Mouse (Mus musculus) layer of hippocampus, postnatal 14 days (tissue): ENCODE results near the gene Gja10. TPM values are rescaled to one million over a fixed set of nuclear protein-coding genes. Genes with fewer than 3 reads are reported as not detected.

Source experiments
- DNase-seq, 2 experiments: peaks; one replicate each; pipeline ENCODE4 v3.0.0; 2021 to 2022; ENCODE audit warnings: low spot score in 2 of 2, mixed read lengths in 1 of 2
- total RNA-seq, 2 experiments: library from RNA; stranded (reverse); gene quantifications; 2 replicates each; pipeline ENCODE4 v1.2.3; 2021

The Gja10 gene
- total RNA-seq, 2 experiments from 2014 or later, result not detected

DNA sequence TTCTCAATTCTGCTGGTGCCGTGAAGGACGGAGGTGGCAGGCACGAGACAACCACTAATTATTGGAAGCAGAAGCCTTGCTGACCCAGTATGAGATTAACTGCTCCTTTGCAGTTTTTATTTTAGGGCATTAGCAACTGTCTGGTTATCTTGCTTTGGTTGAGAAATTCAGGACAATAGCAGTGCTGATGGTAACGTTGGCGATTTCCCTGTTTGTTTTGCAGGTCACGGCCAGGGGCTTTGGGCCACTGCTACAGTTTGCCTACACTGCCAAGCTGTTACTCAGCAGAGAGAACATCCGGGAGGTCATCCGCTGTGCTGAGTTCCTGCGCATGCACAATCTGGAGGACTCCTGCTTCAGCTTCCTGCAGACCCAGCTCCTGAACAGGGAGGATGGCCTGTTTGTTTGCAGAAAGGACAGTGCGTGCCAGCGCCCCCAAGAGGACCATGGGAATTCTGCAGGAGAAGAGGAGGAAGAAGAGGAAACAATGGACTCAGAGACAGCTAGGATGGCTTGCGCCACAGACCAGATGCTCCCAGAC lies 40.9 kb downstream of the Gja10 start:
- DNase-seq, result peak; percentile 59 to 64

DNA sequence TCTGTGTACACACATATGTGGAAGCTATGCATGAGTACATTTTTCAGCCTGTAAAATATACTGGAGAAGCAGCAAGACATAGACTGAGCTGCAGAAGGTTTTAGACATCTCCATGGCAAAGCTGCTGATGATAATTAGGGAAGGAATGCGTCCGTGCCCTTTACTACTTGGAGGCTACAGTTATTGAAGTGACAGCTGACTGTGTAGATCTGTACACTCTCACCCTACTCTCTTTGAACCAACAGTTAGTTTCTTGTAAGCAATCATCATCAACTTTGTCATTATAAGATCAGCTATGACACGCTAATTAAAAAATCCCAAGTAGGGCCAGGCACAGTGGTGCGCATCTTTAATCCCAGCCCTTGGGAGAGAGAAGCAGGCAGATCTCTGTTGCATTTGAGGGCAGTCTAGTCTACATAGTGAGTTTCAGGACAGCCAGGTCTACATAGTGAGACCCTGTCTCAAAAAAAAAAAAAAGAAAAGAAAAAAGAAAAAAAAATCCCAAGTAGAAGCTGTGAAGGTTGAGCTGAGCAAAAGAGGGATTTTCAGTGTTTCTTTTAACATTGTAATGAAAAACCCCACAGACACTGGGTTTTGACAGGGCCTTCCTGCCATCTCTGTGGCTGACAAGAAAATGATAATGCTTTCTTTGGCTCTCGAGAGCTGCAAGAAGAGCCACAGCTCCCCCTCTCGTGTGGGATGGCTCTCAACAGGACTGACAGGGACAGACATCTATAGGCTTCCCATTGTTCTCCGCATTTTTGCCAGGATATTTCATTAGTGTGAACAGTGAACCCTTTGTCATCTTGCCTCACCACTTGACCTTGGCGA lies 41.6 kb downstream of the Gja10 start:
- no peak for DNase-seq

DNA sequence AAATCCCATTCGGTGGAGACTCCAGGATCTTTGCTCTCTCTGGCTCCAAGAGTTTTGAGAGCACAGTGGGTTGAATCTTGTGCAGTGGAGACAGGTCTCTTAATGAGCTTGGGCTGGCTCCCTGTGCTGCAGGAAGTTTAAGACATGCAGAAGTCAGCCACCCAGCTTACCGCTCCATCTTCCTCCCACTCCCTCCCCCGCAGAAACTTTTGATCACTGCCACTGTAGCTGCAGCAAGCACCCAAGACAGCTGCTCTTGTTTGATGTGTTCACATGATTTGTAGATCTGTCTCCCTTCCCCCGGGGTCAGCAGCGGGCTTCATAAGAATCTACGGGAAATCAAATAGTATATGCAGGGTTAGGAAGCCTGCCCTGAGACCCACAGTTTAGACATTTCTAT lies 42.3 kb downstream of the Gja10 start:
- no peak for DNase-seq

DNA sequence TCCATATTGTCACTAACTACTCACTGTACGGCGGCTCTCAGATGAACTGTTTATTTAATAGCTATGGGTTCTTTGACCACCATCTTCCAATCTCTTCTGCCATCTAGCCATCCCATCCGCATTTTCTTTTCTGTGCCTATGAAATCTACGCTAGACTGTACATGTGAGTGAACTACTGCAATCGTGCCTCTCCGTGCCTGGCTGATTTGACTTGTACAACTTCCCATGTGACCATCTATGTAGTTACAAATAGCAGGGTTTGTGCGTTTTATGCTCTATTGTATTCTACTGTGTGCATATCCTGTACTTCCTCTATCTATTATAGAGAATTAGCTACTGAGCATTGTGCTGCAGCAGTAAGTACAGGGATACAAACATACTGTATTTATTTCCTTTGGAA lies 47.1 kb downstream of the Gja10 start:
- DNase-seq, result no peak

DNA sequence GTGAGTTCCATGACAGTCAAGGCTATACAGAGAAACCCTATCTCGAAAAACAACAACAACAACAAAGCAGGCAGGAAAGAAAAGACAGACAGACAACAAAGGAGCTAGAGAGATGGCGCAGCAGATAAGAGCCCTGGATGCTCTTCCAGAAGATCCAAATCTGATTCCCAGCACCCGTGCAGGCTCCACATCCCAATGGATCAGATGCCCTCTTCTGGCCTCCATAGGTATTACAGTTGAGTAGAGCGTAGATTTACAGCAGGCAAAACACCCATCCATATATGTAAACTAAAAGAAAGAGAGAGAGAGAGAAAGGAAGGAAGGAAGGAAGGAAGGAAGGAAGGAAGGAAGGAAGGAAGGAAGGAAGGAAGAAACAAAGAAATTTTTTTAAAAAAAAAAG lies 51.2 kb downstream of the Gja10 start:
- DNase-seq, result no peak

DNA sequence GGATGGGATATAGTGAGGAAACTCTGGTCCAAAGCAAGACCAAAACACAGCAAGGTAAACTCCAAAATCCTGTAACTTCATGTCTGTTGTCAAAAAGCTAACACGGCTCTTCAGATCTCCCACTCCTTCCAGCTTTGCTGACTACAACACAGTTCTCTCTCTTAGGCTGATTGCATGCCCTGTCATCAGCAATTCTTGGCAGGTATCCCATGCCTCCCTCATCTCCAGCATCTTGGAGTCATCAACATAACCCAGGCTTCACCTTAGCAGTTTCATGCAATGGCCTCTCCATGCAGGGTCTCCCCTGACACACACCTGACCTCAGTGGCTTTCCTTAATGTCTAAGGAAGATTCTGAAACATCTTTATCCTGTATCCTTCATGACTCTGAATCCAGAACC lies 53.4 kb downstream of the Gja10 start:
- DNase-seq, result no peak

Other genes starting within 250 kb of the Gja10 start
- gene Casp8ap2, start 12.7 kb upstream of the Gja10 start, total RNA-seq, result 10 to 100 TPM in 1 of 2 experiments, 1 to 10 TPM in 1; 9.7 to 10.1 TPM
- gene Mdn1, start 54.4 kb upstream of the Gja10 start, total RNA-seq, result 10 to 100 TPM; 30.0 to 35.0 TPM
- gene Lyrm2, start 197.5 kb upstream of the Gja10 start, total RNA-seq, result 10 to 100 TPM; 38.7 to 41.5 TPM